Mouse (Mus musculus) kidney, postnatal 0 days (tissue): Measurements from ENCODE around the gene Agpat4. TPM values are rescaled to one million over a fixed set of nuclear protein-coding genes. Genes with fewer than 3 reads are reported as not detected.

Experiments
- ATAC-seq: fragments of 200-750 bp; cut with Nextera tagmentation; replicated peaks from 2 replicates; pipeline ENCODE4 v1.8.0; 2017; ENCODE audit warnings: low read depth, moderate number of reproducible peaks, moderate TSS enrichment, moderate library complexity; ENCODE audit not compliant: low FRiP score
- DNase-seq: peaks from one replicate; pipeline ENCODE4 v3.0.0-alpha.2; 2016; ENCODE audit warnings: low spot score
- H3K27ac ChIP-seq: fragments of 300-500 bp; sonication (generic); 2 replicates; pipeline ENCODE4 v1.5.1; 2014; ENCODE audit warnings: mild to moderate bottlenecking
- H3K27me3 ChIP-seq: fragments of 300-500 bp; sonication (generic); 2 replicates; pipeline ENCODE4 v1.6.1; 2014; ENCODE audit warnings: low read length, mixed read lengths; ENCODE audit not compliant: insufficient read depth
- H3K36me3 ChIP-seq: fragments of 300-500 bp; sonication (generic); 2 replicates; pipeline ENCODE4 v1.6.1; 2014; ENCODE audit warnings: low read length, mixed read lengths; ENCODE audit not compliant: insufficient read depth
- H3K4me1 ChIP-seq: fragments of 300-500 bp; sonication (generic); replicated peaks from 2 replicates; pipeline ENCODE4 v1.6.1; 2014; ENCODE audit warnings: antibody characterized with exemption, low read length, mixed read lengths; ENCODE audit not compliant: insufficient read depth
- H3K4me2 ChIP-seq: fragments of 300-500 bp; sonication (generic); 2 replicates; pipeline ENCODE4 v1.6.1; 2014; ENCODE audit warnings: mild to moderate bottlenecking, low read length, moderate library complexity, mixed read lengths
- H3K4me3 ChIP-seq: fragments of 300-500 bp; sonication (generic); replicated peaks from 2 replicates; pipeline ENCODE4 v1.5.1; 2014; ENCODE audit warnings: low read depth, low read length
- H3K9ac ChIP-seq: fragments of 300-500 bp; sonication (generic); 2 replicates; pipeline ENCODE4 v1.6.1; 2014; ENCODE audit warnings: low read depth, low read length
- H3K9me3 ChIP-seq: fragments of 300-500 bp; sonication (generic); replicated peaks from 2 replicates; pipeline ENCODE4 v1.6.1; 2016; ENCODE audit warnings: low read length, inconsistent platforms, mixed read lengths
- CTCF ChIP-seq: IDR thresholded peaks from 2 replicates; pipeline ENCODE4 v1.5.1; 2016; ENCODE audit warnings: antibody characterized with exemption, low read depth, mild to moderate bottlenecking, moderate library complexity
- WGBS: fragments of 180-500 bp; shearing (Covaris S2); extraction: QIAGEN DNeasy Blood & Tissue Kit; methylation state at CpG from one replicate; pipeline ENCODE4 v1.1.7; 2014; 5-methylcytosine and 5-hydroxymethylcytosine counted together
- polyA plus RNA-seq: library from polyadenylated mRNA; unstranded; fragments of >200 nt; fragmentation: Nextera tagmentation; extraction: Ambion mirVana; gene quantifications from 2 replicates; pipeline ENCODE4 v1.2.1, GENCODE M21; 2015

Agpat4 gene
- polyA plus RNA-seq, 1 experiment from 2014 or later = 15.5 TPM

- Histone ChIP-seq H3K9ac (no peak overlapping the region), H3K4me1 (peaks cover 5% of the 10 kb centered on the region), H3K27ac (no peak overlapping the region), H3K36me3 (no peaks in the 10 kb centered on the region), H3K4me2 (no peak overlapping the region), H3K27me3 (no peaks in the 10 kb centered on the region), H3K9me3 (no peaks in the 10 kb centered on the region), H3K4me3 (no peak overlapping the region)
- ATAC-seq (no peak), DNase-seq (peak; percentile 59)
- no peak for TF ChIP-seq CTCF
- 50% methylated on average over 4 of the region's 4 CpGs for WGBS
Observed at GRCm38 (mm10) chr17:12162824-12163223, 44.3 kb downstream of the Agpat4 start.

- no peak overlapping the region for H3K4me2 ChIP-seq
- DNase-seq (peak; percentile 57), ATAC-seq (peak; percentile 37)
- no peak for TF ChIP-seq CTCF
- no peaks in the 10 kb centered on the region for H3K9me3 ChIP-seq
- no peaks in the 10 kb centered on the region for H3K27me3 ChIP-seq
- no peak overlapping the region for H3K9ac ChIP-seq
- H3K4me3 ChIP-seq = no peak overlapping the region
- no peaks in the 10 kb centered on the region for H3K36me3 ChIP-seq
- H3K27ac ChIP-seq = no peak overlapping the region
- 57% methylated on average over 13 of the region's 13 CpGs for WGBS
- H3K4me1 ChIP-seq = peaks cover 5% of the 10 kb centered on the region
Observed at GRCm38 (mm10) chr17:12163403-12163802, 44.9 kb downstream of the Agpat4 start.

GRCm38 (mm10) chr17:12163903-12164302 is 45.4 kb downstream of the Agpat4 start:
- Histone ChIP-seq H3K4me1 (peaks cover 9% of the 10 kb centered on the region), H3K27me3 (no peaks in the 10 kb centered on the region), H3K4me2 (no peak overlapping the region), H3K27ac (no peak overlapping the region), H3K4me3 (no peak overlapping the region), H3K36me3 (no peaks in the 10 kb centered on the region), H3K9me3 (no peaks in the 10 kb centered on the region), H3K9ac (no peak overlapping the region)
- no peak for TF ChIP-seq CTCF
- WGBS = 70% methylated on average over 7 of the region's 7 CpGs
- ATAC-seq (no peak), DNase-seq (no peak)

GRCm38 (mm10) chr17:12164507-12164906 is 46.0 kb downstream of the Agpat4 start:
- TF ChIP-seq CTCF = no peak
- WGBS = 88% methylated on average over 6 of the region's 6 CpGs
- no peak for ATAC-seq
- no peaks in the 10 kb centered on the region for H3K27me3 ChIP-seq
- H3K4me2 ChIP-seq = no peak overlapping the region
- no peak overlapping the region for H3K9ac ChIP-seq
- H3K4me3 ChIP-seq = no peak overlapping the region
- no peak for DNase-seq
- no peak overlapping the region for H3K27ac ChIP-seq
- no peaks in the 10 kb centered on the region for H3K9me3 ChIP-seq
- H3K36me3 ChIP-seq = no peaks in the 10 kb centered on the region
- peaks cover 14% of the 10 kb centered on the region for H3K4me1 ChIP-seq

GRCm38 (mm10) chr17:12165009-12165695 is 46.6 kb downstream of the Agpat4 start:
- H3K27ac ChIP-seq = no peak overlapping the region
- no peak for ATAC-seq
- H3K4me1 ChIP-seq = peaks cover 18% of the 10 kb centered on the region
- no peak for DNase-seq
- H3K4me3 ChIP-seq = no peak overlapping the region
- WGBS = 80% methylated on average over 11 of the region's 11 CpGs
- no peaks in the 10 kb centered on the region for H3K27me3 ChIP-seq
- H3K36me3 ChIP-seq = no peaks in the 10 kb centered on the region
- H3K9ac ChIP-seq = no peak overlapping the region
- no peak for TF ChIP-seq CTCF
- H3K4me2 ChIP-seq = no peak overlapping the region
- H3K9me3 ChIP-seq = no peaks in the 10 kb centered on the region

- Histone ChIP-seq H3K4me2 (no peak overlapping the region), H3K36me3 (no peaks in the 10 kb centered on the region), H3K4me1 (peaks cover 23% of the 10 kb centered on the region), H3K9ac (no peak overlapping the region), H3K27ac (no peak overlapping the region), H3K27me3 (no peaks in the 10 kb centered on the region), H3K9me3 (no peaks in the 10 kb centered on the region), H3K4me3 (no peak overlapping the region)
- 93% methylated on average over 9 of the region's 9 CpGs for WGBS
- no peak for TF ChIP-seq CTCF
- DNase-seq (no peak), ATAC-seq (no peak)
Observed at GRCm38 (mm10) chr17:12165701-12166100, 47.2 kb downstream of the Agpat4 start.

- H3K4me2 ChIP-seq = peak overlapping the region; percentile 23; the same call in 1 of the 2 replicates
Observed at GRCm38 (mm10) chr17:12168536-12168935, 50.0 kb downstream of the Agpat4 start.

More at GRCm38 (mm10) chr17:12168536-12168935, 50.0 kb downstream of the Agpat4 start:
- ATAC-seq (no peak), DNase-seq (peak; percentile 85)
- Histone ChIP-seq H3K27ac (peak overlapping the region; percentile 76), H3K27me3 (no peaks in the 10 kb centered on the region), H3K9me3 (no peaks in the 10 kb centered on the region), H3K9ac (no peak overlapping the region), H3K4me3 (no peak overlapping the region), H3K36me3 (no peaks in the 10 kb centered on the region), H3K4me1 (peaks cover 20% of the 10 kb centered on the region)
- TF ChIP-seq CTCF = no peak
- WGBS = 31% methylated on average over 10 of the region's 10 CpGs
